Mouse (Mus musculus) liver, adult 2 months (tissue): ENCODE measurements around the gene Enpp1. TPM values are rescaled to one million over a fixed set of nuclear protein-coding genes. Genes with fewer than 3 reads are reported as not detected.

ENCODE experiments used
- DNase-seq: peaks from one replicate; pipeline ENCODE4 v3.0.0-alpha.2; 2011; ENCODE audit warnings: low read depth, low spot score; ENCODE audit errors: extremely low read depth
- H3K27ac ChIP-seq: fragments of 200-500 bp; replicated peaks from 2 replicates; pipeline ENCODE4 v1.5.1; 2012; ENCODE audit warnings: low read depth, mild to moderate bottlenecking, control low read depth, inconsistent platforms, low read length; ENCODE audit not compliant: insufficient read depth
- H3K27me3 ChIP-seq: fragments of 200-500 bp; 2 replicates; pipeline ENCODE4 v1.6.1; 2012; ENCODE audit warnings: mild to moderate bottlenecking, moderate library complexity, low read length, inconsistent platforms; ENCODE audit not compliant: control insufficient read depth, insufficient read depth
- H3K36me3 ChIP-seq: fragments of 200-500 bp; 2 replicates; pipeline ENCODE4 v1.6.1; 2012; ENCODE audit warnings: low read length, inconsistent platforms; ENCODE audit not compliant: control insufficient read depth, insufficient read depth
- H3K4me1 ChIP-seq: fragments of 200-500 bp; 2 replicates; pipeline ENCODE4 v1.6.1; 2011; ENCODE audit warnings: low read length; ENCODE audit not compliant: control insufficient read depth, insufficient read depth
- H3K4me3 ChIP-seq: fragments of 200-500 bp; 2 replicates; pipeline ENCODE4 v1.5.1; 2011; ENCODE audit warnings: low read depth, mild to moderate bottlenecking, control low read depth, low read length, moderate library complexity; ENCODE audit not compliant: insufficient read depth
- H3K79me2 ChIP-seq: fragments of 200-500 bp; 2 replicates; pipeline ENCODE4 v1.6.1; 2012; ENCODE audit warnings: inconsistent platforms, mild to moderate bottlenecking, low read length, moderate library complexity; ENCODE audit not compliant: control insufficient read depth, insufficient read depth
- H3K9ac ChIP-seq: fragments of 200-500 bp; 2 replicates; pipeline ENCODE4 v1.6.1; 2012; ENCODE audit warnings: low read depth, mild to moderate bottlenecking, control low read depth, inconsistent platforms, low read length
- CTCF ChIP-seq: fragments of 200-500 bp; IDR thresholded peaks from 2 replicates; pipeline ENCODE4 v1.5.1; 2011; ENCODE audit warnings: low read depth, low read length, control low read depth
- POLR2A ChIP-seq: fragments of 200-500 bp; IDR thresholded peaks from 2 replicates; pipeline ENCODE4 v1.6.1; 2011; ENCODE audit warnings: low read length, control low read depth; ENCODE audit not compliant: insufficient read depth; ENCODE audit errors: extremely low read depth
- WGBS: fragments of 180-500 bp; shearing (Covaris S2); methylation state at CpG from one replicate; pipeline ENCODE4 v1.1.7; 2018; 5-methylcytosine and 5-hydroxymethylcytosine counted together
- polyA plus RNA-seq: library from polyadenylated mRNA; depleted of rRNA; stranded (reverse); fragments of >200 nt; gene quantifications from 2 replicates; pipeline ENCODE4 v1.2.3, GENCODE M21; 2012
- total RNA-seq: library from RNA; depleted of rRNA; stranded (reverse); fragments of >200 nt; gene quantifications from 2 replicates; pipeline ENCODE4 v1.2.3, GENCODE M21; 2014

Gene Enpp1
- total and polyA plus RNA-seq, 2 experiments, result 5.2 to 16.2 TPM

DNA sequence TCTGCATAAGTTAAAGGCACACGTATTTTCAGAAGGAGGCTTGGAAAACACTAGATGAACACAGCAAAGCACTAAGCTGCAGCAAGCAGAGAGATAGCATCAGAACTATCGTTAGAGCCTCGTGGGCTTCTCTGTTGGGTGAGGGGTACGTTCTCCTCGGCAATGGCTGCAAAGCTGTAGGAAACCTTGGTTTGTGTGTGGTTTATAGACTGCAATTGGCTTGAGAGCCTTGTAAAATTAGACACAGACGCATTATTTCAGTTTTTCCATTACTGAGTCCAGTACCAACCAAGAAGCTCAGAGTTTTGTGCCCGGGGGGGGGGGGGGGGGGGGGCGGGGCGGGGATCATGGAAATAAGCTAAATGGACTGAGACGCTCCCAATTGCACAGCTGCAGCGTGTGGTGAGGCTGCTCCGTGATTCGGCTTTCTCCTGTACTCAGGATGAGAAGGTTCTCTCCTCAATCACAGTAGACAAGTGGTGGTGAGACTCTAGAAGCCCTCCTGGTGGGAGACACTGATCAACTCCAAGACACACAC, 31.1 kb upstream of the Enpp1 start:
- no peak overlapping the region for H3K9ac ChIP-seq
- 76% methylated on average over 13 of the region's 13 CpGs for WGBS

DNA sequence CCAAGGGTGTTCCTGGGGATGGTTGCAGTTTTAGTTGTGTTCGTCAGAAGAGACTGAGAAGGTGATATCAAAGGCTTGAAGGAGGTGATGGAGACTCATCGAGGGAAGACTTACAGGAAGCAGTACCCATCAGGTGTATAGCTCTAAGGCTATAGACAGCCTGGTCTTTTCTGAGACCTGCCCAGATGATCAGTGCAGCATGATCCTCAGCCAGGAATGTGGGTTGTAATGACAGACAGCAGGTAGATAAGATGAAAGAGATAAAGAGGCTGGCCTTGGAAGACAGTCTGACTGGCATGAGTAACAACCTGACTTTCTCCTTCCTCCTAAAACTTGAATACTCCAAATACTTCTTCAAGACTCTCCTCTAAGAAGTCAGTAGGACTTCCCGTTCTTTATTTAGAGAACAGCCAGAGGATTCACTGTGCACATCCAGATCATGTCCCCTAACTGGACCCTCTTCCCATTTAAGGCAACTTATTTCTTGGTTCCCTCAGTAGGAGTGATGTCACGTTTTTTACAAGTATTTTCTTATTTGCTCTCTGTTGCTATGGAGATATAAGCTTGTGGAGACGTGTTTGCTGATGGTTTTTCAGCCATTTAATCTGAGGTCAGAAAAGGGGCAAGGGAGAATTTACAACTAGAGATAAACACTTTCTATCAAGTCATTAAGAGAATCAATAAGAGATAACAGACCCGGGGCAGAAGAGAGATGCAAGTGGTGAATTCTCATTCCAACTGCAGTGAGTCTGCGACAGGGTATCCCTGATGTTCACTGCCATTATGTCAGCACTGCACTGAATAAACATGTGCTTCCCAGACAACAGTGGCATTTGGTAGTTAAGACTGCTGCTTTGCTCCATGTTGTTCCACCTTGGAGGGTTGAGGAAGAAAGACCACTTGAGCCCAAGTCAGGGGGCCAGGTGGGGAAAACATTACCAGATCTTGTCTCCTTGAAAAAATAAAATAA, 29.6 kb upstream of the Enpp1 start:
- no peak for TF ChIP-seq POLR2A
- TF ChIP-seq CTCF, result no peak
- Histone ChIP-seq H3K27me3 (no peaks in the 10 kb centered on the region), H3K9ac (no peak overlapping the region), H3K36me3 (no peaks in the 10 kb centered on the region), H3K4me3 (no peak overlapping the region), H3K27ac (no peak overlapping the region), H3K4me1 (no peaks in the 10 kb centered on the region), H3K79me2 (no peaks in the 10 kb centered on the region)
- WGBS, result 33% methylated on average over 7 of the region's 7 CpGs
- DNase-seq, result no peak

More for the DNA sequence above, 31.1 kb upstream of the Enpp1 start:
- Histone ChIP-seq H3K79me2 (no peaks in the 10 kb centered on the region), H3K27ac (no peak overlapping the region), H3K4me3 (no peak overlapping the region), H3K4me1 (no peaks in the 10 kb centered on the region), H3K27me3 (no peaks in the 10 kb centered on the region), H3K36me3 (no peaks in the 10 kb centered on the region)
- DNase-seq, result no peak
- TF ChIP-seq POLR2A (no peak), CTCF (no peak)

DNA sequence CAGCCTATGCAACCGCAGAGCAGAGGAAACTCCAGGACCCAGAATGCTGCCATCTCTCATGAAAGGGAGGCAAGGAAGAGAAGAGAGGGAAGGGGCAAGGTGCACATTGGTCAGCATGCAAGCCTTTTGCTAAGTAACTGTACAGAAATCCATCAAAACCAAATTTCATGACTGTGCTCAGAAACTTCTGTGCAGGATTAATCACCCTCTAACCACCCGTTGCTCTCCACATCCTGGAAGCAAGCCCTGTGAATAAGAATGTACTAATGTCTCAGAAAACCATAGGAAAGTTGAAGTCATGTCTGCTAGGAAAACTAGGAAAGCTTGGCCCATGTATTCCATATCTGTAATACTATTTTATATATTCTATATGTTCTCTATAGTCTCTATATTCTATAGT, 27.2 kb upstream of the Enpp1 start:
- Histone ChIP-seq H3K27ac (no peak overlapping the region), H3K79me2 (no peaks in the 10 kb centered on the region), H3K4me3 (no peak overlapping the region), H3K27me3 (no peaks in the 10 kb centered on the region), H3K4me1 (no peaks in the 10 kb centered on the region), H3K9ac (no peak overlapping the region), H3K36me3 (no peaks in the 10 kb centered on the region)
- DNase-seq, result no peak
- WGBS, result 86% methylated on average over 2 of the region's 2 CpGs
- TF ChIP-seq CTCF, result no peak
- TF ChIP-seq POLR2A, result no peak

DNA sequence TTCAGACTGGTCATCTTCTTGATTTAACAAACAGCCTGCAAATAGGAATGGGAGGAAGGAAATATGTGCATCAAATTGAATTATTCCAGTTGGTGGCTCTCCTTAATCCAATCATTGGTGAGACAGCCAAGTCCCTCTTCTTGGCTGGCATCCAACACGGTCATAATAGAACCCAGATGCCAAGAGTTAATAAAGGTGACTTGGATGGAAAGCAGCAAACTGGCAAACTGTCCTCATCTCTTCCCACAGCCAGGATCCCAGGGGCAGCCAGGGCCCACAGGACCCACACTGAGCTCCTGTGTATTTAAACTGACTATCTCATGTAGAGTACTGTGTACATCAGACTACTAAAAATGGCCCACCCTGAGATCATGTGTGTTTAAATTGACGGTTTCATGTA, 26.5 kb upstream of the Enpp1 start:
- H3K27ac ChIP-seq, result no peak overlapping the region
- WGBS, result 91% methylated on average over 2 of the region's 2 CpGs
- no peaks in the 10 kb centered on the region for H3K27me3 ChIP-seq
- no peak for TF ChIP-seq CTCF
- no peak for TF ChIP-seq POLR2A
- no peak overlapping the region for H3K9ac ChIP-seq
- no peak for DNase-seq
- H3K79me2 ChIP-seq, result no peaks in the 10 kb centered on the region
- H3K4me3 ChIP-seq, result no peak overlapping the region
- H3K4me1 ChIP-seq, result no peaks in the 10 kb centered on the region
- no peaks in the 10 kb centered on the region for H3K36me3 ChIP-seq

DNA sequence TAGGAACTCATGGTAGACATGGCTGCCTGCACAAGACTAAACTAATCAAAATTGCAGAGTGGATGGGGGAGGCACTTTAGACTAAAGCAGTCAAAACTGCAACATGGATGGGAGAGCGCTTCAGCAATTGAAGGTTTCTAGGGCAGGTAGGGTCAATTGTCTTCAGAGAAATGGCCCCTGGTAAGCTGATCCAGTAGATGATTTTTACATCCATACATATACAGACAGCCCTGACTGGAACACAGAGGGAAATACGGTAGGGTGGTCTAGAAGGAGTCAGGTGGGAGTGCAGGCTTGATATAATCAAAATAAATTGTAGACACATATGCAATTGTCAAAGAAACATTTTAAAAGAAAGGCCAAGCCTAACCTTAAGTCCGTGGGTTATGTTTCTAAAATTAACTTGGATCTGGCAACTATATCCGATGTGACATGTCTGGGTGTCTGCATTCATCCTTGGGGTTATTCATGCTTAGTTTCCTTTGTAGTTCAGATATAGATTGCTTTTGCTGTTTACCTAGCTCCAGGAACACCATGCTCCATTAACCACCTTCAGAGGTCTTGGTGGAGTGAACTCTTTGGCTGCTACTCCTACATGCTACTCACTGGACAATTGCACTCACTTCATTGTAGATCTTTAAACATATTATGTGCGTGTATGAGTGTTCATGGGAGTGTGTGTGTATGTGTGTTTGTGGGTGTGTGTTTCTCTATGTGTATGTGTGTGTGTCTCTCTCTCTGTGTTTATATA, 23.2 kb upstream of the Enpp1 start:
- H3K27me3 ChIP-seq, result no peaks in the 10 kb centered on the region
- H3K9ac ChIP-seq, result no peak overlapping the region
- H3K79me2 ChIP-seq, result no peaks in the 10 kb centered on the region
- H3K27ac ChIP-seq, result no peak overlapping the region
- no peak for TF ChIP-seq POLR2A
- TF ChIP-seq CTCF, result no peak
- DNase-seq, result no peak
- WGBS, result 91% methylated on average over 5 of the region's 5 CpGs
- no peak overlapping the region for H3K4me3 ChIP-seq
- H3K4me1 ChIP-seq, result no peaks in the 10 kb centered on the region
- no peaks in the 10 kb centered on the region for H3K36me3 ChIP-seq

DNA sequence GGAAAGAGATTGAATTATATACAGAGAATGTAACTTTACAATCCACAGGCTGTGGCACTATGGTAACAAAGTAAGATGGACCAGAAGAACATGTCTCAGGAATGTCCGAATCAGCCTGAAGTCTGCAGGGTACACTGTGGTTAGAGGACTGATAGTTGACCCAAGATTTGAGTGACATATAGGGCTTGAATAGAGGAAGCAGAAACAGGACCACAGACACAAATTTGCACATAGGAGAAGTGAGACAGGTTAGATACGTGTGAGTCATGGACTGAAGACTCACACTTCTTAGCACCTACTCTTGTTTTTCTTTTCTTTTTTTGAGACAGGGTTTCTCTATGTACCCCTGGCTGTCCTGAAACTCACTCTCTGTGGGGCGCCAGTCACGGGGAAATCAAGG, 15.5 kb upstream of the Enpp1 start:
- Histone ChIP-seq H3K27me3 (no peaks in the 10 kb centered on the region), H3K36me3 (no peaks in the 10 kb centered on the region), H3K4me1 (no peaks in the 10 kb centered on the region), H3K9ac (no peak overlapping the region), H3K79me2 (no peaks in the 10 kb centered on the region), H3K27ac (no peak overlapping the region), H3K4me3 (no peak overlapping the region)
- WGBS, result 87% methylated on average over 4 of the region's 4 CpGs
- no peak for DNase-seq
- no peak for TF ChIP-seq POLR2A
- TF ChIP-seq CTCF, result no peak
